Mouse (Mus musculus) layer of hippocampus, adult 18-20 months (tissue): ENCODE results near the gene Pon1. TPM values are rescaled to one million over a fixed set of nuclear protein-coding genes. Genes with fewer than 3 reads are reported as not detected.

Experiments
- DNase-seq, 2 experiments: peaks; one replicate each; pipeline ENCODE4 v3.0.0; 2022; ENCODE audit warnings: low spot score in 2 of 2
- total RNA-seq, 2 experiments: library from RNA; stranded (reverse); gene quantifications; 2 replicates each; pipeline ENCODE4 v1.2.3; 2021

Gene Pon1
- total RNA-seq, 2 experiments from 2014 or later, result not detected

- DNase-seq, result peak in 1 of 2 experiments; percentile 44
These were observed 15.5 kb downstream of the Pon1 start for GRCm38 (mm10) chr6:5177967-5178891.

- DNase-seq, result no peak
These were observed 19.4 kb downstream of the Pon1 start for GRCm38 (mm10) chr6:5174179-5174812.

GRCm38 (mm10) chr6:5172571-5172970 lies 21.2 kb downstream of the Pon1 start:
- DNase-seq, result no peak

GRCm38 (mm10) chr6:5171418-5171817 lies 22.3 kb downstream of the Pon1 start:
- DNase-seq, result no peak

- no peak for DNase-seq
These were observed 25.6 kb downstream of the Pon1 start for GRCm38 (mm10) chr6:5168158-5168557.

GRCm38 (mm10) chr6:5167051-5167677 lies 26.6 kb downstream of the Pon1 start:
- DNase-seq, result no peak

GRCm38 (mm10) chr6:5164855-5165254 lies 28.9 kb downstream of the Pon1 start:
- no peak for DNase-seq

GRCm38 (mm10) chr6:5163507-5164144 lies 30.1 kb downstream of the Pon1 start:
- no peak for DNase-seq

- DNase-seq, result no peak
These were observed 31.7 kb downstream of the Pon1 start for GRCm38 (mm10) chr6:5162052-5162451.

- DNase-seq, result no peak
These were observed 34.4 kb downstream of the Pon1 start for GRCm38 (mm10) chr6:5159385-5159791.

GRCm38 (mm10) chr6:5156541-5157425 lies 37.0 kb downstream of the Pon1 start:
- no peak for DNase-seq

GRCm38 (mm10) chr6:5155313-5155927 lies 38.3 kb downstream of the Pon1 start:
- no peak for DNase-seq

- no peak for DNase-seq
These were observed 39.0 kb downstream of the Pon1 start for GRCm38 (mm10) chr6:5154786-5155185.

GRCm38 (mm10) chr6:5152185-5152584 lies 41.6 kb downstream of the Pon1 start:
- DNase-seq, result no peak

- no peak for DNase-seq
These were observed 42.6 kb downstream of the Pon1 start for GRCm38 (mm10) chr6:5151171-5151570.

GRCm38 (mm10) chr6:5149941-5150340 lies 43.8 kb downstream of the Pon1 start:
- DNase-seq, result no peak

- DNase-seq, result no peak
These were observed 46.1 kb downstream of the Pon1 start for GRCm38 (mm10) chr6:5147488-5148142.

GRCm38 (mm10) chr6:5139666-5140065 lies 54.1 kb downstream of the Pon1 start:
- DNase-seq, result no peak

- DNase-seq, result no peak
These were observed 54.7 kb downstream of the Pon1 start for GRCm38 (mm10) chr6:5138875-5139631.
